Mouse (Mus musculus) right cerebral cortex, adult 2 months (tissue): ENCODE results near the gene Bmp8b.
"Not testable (repeated sequence)": the region's sequence is repeated elsewhere in the genome, so short reads cannot be mapped to it uniquely, and the experiment has no call there.

Experiments
- DNase-seq, 2 experiments: peaks; one replicate each; pipeline ENCODE4 v3.0.0; 2021 to 2022; ENCODE audit warnings: low spot score in 2 of 2

Gene Bmp8b

DNA sequence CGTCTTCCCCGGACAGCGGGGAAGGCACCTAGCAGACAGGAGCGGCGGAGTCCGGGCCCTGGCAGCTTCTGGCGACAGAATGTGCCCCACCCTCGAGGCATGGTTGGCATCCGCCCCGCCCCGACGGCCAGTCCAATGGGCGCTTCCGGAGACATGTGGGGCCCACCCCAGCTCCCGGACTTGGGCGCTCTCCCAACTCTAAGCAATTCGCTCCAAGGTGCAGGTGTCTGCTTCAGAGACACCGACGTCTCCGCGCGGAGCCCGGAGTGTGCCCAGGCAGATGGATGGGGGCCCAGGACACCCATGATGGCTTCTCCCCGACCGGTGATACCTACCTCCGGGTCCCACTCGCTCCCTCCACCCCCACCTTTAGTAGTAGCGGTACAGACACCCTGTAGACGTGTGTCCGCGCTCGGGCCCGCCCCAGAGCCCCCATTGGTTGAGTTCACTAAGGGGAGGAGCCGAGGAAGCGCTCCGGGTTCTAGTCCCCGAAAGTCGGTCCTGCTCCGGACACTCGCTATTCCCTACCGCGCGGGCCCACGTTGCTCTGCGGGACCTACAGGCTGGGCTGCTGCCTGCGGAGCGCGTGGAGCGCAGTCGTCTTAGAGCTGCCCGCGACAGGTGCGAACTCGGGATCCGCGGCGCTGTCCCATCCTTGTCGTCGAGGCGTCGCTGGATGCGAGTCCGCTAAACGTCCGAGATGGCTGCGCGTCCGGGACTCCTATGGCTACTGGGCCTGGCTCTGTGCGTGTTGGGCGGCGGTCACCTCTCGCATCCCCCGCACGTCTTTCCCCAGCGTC lies at the start of gene Bmp8b:
TSS of gene Bmp8b (plus strand) at position 515 of the 800 bp plus-strand sequence.
- DNase-seq, result no peak

DNA sequence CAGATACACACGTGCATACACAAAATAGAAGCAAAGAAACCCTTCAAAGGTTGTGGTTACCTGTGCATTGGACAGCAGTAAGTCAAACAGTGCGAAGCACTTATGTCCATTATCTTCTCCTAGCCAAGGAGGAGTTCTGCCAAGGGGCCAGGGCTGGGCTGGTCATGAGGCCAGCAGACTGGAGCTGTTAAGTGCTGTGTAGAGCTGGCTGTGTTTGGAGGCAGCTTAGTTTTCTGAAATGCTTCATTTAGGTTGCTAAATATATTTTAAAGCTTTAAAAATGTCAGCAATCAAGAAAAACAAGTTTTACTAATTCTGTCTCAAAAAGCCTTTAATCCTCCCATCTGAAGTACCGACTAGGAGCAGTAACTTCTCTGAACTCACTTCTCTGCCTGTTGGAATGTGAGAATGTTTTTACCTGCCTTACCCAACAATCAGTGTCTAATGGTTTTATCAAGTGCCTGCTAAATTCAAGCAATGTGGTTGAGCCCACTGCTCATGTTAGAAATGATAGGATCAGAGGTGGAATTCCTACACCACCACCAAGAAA lies 48.3 kb upstream of the Bmp8b start:
- no peak for DNase-seq

DNA sequence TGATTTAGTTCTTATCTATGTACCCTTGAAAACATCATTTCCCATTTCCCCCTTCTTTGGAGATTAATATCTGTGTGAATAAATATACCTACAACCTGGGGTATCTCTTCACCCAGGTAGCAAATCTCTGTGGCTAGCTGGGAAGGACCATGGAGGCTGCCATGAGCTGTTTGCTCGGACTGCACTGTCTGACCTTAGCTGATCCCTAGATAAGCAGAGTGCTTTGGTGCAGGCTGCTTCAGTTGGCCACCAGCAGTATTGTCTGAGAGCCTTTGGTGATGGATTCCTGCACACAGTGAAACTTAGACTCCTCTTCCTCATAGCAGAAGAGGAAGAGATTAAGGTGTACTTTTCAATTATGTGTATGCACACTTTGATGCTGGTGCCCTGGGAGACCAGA lies 47.0 kb upstream of the Bmp8b start:
- no peak for DNase-seq

DNA sequence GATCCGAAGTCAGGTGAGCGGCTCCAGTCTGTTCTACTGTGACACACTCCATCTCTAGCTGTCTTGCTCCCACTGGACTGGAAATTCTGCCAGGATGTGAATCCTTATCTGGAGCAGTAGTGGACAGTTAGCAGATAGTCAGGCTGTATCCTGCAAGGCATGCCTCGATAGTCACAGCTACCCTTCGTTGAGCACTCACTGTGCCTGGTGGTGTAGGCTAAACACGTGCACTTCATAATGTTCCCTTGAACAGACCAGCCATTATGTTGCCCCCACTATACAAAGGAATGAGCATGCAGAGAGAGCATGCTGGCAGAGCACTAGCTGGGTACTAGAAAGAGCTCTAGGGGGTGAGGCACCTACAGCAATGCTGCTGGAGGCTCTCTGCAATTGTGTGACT lies 43.2 kb upstream of the Bmp8b start:
- DNase-seq, result no peak

DNA sequence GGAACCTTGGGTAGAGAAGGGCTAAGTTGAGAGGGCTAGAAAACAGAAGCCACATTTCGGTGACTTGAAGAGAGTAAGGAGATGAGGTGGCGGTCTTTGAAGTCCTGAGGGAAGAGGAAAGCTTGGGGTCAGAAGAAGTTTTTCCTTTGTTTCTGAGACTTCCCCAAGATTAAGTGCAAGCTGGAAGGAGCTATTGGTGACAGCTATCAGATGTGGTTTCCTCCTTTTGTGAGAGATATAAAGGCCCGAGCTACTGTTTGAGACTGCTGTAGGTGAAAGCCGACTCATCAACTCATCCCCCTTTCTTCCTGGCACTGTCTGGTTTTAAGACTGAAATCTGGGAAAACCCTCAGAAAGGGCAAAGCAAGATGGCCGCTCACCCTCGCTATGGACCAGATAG lies 36.3 kb upstream of the Bmp8b start:
- DNase-seq, result no peak

DNA sequence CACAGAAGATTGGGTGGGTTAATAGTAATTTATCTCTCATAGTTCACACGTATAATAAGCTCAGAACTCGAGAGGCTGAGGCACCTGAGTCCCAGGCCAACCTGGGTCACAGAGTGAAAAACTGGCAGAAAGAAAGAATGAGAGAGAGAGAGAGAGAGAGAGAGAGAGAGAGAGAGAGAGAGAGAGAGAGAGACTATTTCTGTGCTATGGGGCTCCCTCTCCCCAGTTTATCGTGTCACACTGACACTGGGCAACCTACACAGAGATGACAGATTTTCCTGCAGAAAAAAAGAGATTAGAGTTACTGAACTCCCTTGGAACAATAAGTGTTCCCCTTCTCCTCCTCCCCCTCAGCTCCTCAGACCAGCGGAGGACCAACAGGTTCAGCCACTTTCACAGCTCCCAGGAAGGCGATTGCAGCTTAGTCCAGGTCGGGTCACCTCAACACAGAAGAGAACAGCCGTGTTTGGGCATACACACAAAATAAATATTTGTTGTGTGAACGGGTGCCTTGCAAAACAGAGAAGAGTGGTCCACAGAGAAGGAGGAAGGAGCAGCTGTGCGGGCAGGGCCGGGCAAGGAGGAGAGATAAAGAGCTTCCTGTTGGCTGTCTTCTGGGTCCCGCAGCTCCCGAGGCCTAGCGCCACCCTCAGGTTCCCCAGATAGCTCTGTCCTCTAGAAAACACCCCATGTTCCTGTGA lies 33.5 kb upstream of the Bmp8b start:
- no peak for DNase-seq

DNA sequence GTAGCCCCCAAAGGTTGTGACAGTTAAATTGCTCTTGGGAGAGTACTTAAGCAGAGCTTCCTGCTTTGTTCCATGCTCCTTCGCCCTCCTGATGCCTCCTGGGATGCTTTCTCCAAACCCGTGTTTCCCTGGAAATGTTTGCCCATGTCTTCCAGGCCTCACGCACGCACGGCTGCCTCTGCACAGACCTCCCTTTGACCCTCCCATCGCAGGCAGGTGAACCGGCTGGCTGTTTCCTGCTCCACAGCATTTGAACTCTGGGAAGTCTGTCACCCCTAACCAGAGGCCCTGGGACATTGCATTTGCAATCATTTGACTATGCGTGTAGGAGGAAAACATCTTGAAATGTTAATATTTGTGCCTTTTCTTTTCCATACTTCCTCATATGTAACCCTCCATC lies 28.0 kb upstream of the Bmp8b start:
- DNase-seq, result no peak

DNA sequence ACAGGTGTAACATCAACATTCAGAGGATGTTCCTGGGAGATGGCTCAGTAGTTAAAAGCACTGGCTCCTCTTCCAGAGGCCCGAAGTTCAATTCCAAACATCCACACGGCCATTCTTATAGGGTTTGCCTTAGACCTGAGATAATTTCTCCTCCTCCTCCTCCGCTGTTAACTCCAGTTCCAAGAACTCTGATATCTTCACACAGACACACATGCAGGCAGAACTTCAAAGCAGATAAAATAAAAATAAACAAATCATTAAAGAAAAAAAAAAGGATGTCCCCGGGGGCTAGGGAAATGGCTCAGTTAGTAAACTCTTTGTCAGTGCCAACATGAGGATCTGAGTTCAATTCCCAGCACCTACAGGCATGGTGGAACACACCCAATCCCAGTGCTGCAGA lies 26.7 kb upstream of the Bmp8b start:
- DNase-seq, result no peak

DNA sequence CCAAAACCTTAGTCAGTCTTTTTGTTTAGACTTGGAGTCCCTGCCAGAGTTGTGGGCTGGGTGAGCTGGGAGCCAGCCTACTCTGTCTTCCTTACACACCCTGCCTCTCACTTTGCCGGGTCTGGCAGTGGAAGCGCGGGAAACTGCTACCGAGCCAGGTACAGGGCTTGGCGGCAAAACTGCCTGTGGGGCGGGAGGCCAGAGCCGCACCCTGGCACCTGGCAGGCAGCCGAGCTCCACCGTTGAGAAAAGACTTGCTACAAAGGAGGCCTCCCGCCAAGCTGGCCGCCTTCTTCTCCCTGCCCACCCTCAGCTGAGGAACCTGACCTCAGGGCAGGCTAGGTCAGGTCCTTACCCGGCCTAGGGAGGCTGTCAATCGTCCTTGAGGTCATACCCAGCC lies 24.2 kb upstream of the Bmp8b start:
- peak; percentile 28 to 29 for DNase-seq

DNA sequence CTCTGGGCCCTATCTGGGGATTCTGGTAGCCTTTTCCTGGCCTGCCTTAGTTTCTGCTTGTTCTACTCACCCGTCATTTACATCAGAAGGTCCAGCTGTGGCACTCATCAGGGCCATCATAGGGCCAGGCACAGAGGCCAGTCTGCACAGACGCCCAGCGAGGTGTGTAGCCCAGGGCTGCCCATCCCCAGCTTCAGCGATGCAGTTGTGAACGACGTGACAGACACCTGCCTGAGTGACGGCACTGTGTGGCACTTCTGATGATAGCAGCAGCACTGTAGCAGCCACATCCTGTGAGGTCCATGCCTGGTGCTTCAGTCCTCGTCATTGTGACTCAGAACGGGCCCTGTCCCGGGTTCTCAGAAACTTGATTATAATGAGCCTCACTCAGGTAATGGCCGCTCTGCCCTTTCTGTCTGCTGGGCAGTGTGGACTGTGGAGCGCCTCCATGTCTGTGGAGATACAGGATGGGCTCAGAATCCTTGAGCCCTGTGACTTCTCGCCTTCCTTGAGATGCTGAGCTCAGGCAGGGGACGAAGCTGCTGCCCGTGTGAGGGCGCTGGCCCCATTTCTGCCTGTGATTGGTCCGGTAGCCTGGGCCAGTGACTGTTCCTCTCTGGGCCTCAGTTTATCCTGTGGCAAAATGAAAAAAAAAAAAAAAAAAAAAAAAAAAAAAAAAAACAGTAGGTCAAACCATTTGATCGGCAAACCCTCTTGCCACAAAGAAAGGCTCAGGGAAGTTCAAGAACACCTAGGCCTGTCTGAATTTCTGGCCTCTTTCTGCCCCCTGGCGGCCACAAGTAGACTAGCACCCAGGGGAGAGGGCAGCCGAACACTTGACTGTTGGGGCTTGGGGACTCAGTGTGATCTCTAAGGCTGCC lies 22.4 kb upstream of the Bmp8b start:
- DNase-seq, result peak; percentile 59 to 60

DNA sequence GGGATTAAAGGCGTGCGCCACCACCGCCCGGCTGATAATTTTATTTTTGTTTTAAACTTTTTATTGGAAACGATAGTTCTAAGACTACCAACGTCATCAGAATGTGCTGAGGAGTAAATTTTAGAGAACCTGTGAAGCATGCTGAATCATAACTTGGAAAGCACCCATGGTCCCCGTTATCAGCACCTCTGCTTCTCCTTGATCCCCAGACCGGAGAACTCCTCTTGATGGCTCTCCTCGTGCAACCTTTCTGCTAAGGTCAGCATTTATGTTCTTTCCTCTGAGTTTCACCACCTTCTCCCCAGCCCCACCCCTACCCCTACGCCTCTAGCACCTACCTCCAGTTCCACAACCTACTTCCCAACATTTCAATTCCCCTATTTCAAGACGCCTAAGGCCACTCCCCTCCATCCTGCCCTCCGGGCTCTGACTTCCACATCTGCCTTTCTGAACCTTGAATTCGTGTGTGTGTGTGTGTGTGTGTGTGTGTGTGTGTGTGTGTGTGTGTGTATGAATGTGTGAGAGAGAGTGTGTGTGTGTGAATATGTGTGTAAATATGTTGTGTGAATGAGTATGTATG lies 21.6 kb upstream of the Bmp8b start:
- DNase-seq, result no peak

DNA sequence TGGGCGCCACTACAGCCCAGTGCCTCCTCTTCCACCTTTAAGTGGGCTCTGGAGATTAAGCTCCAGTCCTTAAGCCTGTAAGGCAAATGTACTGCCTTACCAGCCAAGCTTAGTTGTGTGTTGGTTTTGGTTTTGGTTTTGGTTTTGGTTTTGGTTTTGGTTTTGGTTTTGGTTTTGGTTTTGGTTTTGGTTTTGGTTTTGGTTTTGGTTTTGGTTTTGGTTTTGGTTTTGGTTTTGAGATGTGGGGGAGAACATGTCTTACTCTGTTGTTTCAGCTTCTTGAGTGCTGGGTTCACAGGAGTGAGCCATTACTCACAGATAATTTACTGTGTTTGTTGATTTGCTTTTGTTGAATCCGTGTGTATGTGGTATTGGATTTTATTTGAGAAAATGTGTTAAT lies 19.7 kb upstream of the Bmp8b start:
- DNase-seq, result no peak

DNA sequence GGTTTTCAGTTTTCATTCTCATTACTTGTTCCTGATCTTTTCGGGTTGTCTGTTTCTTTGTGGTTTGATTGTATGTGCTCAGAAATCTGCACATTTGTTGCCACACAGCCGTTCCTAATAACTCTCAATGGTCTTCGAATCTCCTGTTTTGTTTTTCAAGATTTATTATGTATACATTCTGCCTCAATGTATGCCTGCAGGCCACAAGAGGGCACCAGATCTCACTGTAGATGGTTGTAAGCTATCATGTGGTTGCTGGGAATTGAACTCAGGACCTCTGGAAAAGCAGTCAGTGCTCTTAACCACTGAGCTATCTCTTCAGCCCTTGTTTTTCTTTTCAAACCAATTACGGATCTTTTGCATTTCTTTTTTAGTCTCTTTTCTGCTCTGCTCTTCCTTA lies 18.6 kb upstream of the Bmp8b start:
- DNase-seq, result no peak

DNA sequence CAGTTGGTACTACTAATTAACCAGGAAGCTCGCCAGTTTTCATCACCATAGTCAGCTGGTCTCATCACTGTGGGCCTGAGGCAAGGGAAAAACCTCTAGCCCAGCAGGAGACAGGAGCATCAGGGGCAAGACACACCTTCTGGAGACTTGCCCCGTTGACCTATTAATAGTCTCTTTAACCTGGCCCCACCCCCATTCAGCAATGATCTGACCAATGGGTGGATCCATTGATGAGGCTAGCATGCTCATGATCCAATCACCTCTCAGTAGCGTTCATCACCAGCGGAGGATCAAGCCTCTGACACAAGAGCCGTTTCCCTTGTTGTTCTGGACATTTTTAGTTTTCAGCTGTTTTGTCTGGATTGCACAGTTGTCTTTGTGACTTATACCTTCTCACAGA lies 12.3 kb upstream of the Bmp8b start:
- no peak for DNase-seq

DNA sequence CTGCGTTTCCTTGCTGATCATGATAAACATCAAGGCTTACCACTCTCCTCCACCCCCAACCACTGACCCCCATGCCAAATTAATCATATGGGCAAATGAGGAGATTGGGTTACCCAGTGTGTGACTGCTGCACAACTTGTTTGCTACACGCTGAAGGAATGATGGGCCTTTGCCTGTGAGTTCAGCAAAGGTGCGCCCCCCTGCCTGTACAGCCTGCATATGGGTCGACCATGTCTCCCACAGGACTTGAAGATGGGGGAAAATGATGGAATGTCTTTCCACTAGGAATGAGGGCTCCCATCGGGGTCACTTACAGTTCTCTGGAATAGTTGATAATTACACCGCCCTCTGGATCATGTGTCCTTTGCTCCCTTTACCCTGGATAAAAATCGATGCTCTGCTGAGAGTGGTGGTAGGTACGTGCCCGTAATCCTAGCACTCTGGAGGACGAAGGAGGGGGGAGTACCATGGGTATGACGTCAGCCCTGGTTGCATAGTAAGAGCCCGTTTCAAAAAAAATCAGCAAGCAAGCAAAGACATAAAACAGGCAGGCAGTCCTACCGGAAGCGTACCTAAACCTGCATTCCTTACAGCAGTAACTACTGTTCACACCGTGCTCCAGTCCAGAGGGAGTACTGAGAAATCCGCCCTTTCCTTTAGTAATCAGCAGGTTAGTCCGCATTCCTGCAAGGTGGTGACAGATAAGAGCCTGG lies 11.7 kb upstream of the Bmp8b start:
- no peak for DNase-seq

DNA sequence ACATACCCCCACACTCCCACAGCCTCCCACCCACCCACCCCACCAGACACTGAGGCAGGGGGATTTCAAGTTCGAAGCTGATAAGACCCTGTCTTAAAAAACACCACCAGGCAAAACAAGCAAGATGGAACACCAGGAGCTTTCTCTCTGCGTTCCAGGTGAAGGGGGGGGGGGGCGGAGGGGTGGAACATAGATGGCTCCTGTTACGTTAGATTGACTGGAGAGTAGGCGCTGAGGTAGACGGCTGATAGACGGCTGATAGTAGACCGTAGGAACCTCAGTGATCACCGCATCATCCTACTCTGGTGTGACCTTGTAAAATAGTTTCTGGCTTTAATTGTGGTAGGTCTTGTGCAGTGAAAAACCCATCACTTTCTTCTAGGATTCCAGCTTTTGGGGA lies 11.1 kb upstream of the Bmp8b start:
- DNase-seq, result no peak

DNA sequence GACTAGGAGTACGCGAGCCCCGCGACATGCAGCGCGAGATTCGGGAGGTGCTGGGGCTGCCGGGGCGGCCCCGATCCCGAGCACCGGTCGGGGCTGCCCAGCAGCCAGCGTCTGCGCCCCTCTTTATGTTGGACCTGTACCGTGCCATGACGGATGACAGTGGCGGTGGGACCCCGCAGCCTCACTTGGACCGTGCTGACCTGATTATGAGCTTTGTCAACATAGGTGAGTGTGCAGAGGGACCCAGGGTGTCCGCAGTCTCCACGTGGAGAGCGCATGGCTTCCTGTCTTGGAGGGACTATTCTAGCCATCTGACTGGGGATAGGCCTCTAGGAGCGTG lies 456 bp downstream of the Bmp8b start:
- DNase-seq, result no peak

DNA sequence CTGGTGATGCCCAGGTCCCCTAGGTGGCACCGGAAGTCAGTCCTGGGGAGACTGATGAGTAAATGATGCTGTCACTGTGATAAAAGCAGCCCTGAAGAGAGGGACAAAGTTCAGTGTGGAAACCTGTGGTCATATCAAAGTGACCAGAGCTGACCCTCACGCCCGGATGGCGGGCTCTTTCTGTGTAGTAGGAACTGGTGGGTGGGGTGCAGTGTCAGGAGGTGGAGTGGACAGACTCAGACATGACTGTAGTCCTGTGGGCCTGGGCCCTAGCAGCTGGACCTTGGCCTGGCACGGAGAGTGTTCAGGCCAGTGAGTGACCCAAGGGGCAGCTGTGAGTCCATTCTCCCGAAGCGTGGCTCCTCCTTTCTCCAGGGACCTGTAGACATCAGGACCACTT lies 964 bp downstream of the Bmp8b start:
- not testable (repeated sequence) for DNase-seq

DNA sequence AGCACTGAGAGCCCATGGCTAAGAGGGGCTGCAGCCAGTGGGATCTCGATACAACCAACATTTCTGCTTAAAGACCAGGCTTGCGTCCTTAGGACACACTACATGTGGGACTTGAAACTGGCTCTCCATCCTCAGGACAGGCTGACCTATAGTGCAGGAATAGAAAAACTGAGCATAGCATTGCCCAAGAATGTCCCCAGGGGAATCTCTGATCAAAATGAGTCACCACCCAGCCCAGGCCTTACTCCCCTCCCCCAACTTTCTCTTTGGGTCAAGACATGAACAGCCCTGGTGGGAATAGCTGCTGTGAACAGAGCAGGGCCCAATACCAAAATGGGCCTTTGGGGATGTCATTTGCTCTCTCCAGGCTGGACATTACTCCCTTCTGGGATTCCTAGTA lies 1.9 kb downstream of the Bmp8b start:
- no peak for DNase-seq

DNA sequence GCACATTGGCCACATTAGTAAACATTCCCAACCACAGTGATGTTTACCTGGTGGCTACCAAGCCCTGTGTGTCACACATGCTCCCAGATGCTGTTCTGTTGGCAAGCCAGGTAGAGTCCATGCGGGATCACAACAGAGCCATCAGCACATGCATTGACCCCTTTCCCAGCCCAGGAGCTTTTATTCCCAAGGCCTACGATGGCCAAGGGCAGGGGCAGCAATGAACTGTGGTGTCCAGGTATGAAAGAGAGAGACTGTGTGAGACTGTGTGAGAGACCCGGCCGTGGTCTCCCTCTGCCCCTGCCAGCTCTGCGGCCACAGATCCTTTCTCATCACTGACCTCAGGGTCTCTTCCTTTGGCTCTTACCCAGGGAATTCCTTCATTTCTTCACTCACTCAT lies 3.1 kb downstream of the Bmp8b start:
- no peak for DNase-seq

DNA sequence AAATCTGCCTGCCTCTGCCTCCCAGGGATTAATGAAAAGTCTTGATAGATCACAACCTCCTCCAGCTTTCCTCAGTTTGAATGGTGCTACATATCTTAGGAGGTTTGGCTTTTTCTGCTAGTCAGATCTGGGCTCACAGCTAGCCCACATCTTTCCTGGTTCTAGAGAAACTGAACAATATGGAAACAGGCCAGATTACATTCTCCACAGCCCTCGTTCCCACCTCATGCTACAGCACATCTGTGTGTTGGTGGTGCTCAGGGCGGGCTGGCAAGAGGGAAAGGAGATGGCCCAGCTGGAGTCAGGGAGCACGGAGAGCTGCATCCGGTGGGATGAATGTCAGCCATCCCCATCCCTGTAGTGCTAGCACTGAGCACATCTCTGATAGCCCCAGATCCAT lies 5.8 kb downstream of the Bmp8b start:
- peak in 1 of 2 experiments; percentile 22 for DNase-seq
